Mouse (Mus musculus): Measurements from ENCODE around the gene Hist1h2ac. TPM values are rescaled to one million over a fixed set of nuclear protein-coding genes. Genes with fewer than 3 reads are reported as not detected.

Gene Hist1h2ac
- polyA plus RNA-seq, 1 experiment from 2014 or later: 0.50 TPM

Small RNA genes lying within 50 kb of the gene (microRNA-seq; reads per million reads assigned to microRNA genes)
- not detected for gene Gm44350

Other genes with a start within 250 kb of the Hist1h2ac start
- 0.85 and 1.4 TPM in 2 replicates for gene Btn1a1, start 218.0 kb downstream of the Hist1h2ac start, polyA plus RNA-seq (2015; fragmentation: Nextera tagmentation; extraction: Ambion mirVana)
- 0.31 and 0.41 TPM in 2 replicates for gene Btn2a2, start 195.1 kb downstream of the Hist1h2ac start, polyA plus RNA-seq (2015; fragmentation: Nextera tagmentation; extraction: Ambion mirVana)
- 5.4 and 5.7 TPM in 2 replicates for gene Hist1h4h, start 152.9 kb downstream of the Hist1h2ac start, polyA plus RNA-seq (2015; fragmentation: Nextera tagmentation; extraction: Ambion mirVana)
- 2.2 and 2.6 TPM in 2 replicates for gene Hist1h2af, start 150.0 kb downstream of the Hist1h2ac start, polyA plus RNA-seq (2015; fragmentation: Nextera tagmentation; extraction: Ambion mirVana)
- 1.6 and 3.1 TPM in 2 replicates for gene Hist1h3g, start 148.5 kb downstream of the Hist1h2ac start, polyA plus RNA-seq (2015; fragmentation: Nextera tagmentation; extraction: Ambion mirVana)
- 0.61 and 0.74 TPM in 2 replicates for gene Hist1h2bh, start 140.6 kb downstream of the Hist1h2ac start, polyA plus RNA-seq (2015; fragmentation: Nextera tagmentation; extraction: Ambion mirVana)
- gene Hist1h3f, start 139.9 kb downstream of the Hist1h2ac start, polyA plus RNA-seq (2015; fragmentation: Nextera tagmentation; extraction: Ambion mirVana): 0.16 and 0.25 TPM in 2 replicates
- 0.62 and 0.66 TPM in 2 replicates for gene Hist1h4f, start 132.3 kb downstream of the Hist1h2ac start, polyA plus RNA-seq (2015; fragmentation: Nextera tagmentation; extraction: Ambion mirVana)
- 0.18 and 0.23 TPM in 2 replicates for gene Hist1h1d, start 130.7 kb downstream of the Hist1h2ac start, polyA plus RNA-seq (2015; fragmentation: Nextera tagmentation; extraction: Ambion mirVana)
- 1.7 and 2.4 TPM in 2 replicates for gene Hist1h3e, start 121.6 kb downstream of the Hist1h2ac start, polyA plus RNA-seq (2015; fragmentation: Nextera tagmentation; extraction: Ambion mirVana)
- gene Hist1h2ae, start 112.7 kb downstream of the Hist1h2ac start, polyA plus RNA-seq (2015; fragmentation: Nextera tagmentation; extraction: Ambion mirVana): 33.7 and 35.5 TPM in 2 replicates
- gene Hist1h2bg, start 112.6 kb downstream of the Hist1h2ac start, polyA plus RNA-seq (2015; fragmentation: Nextera tagmentation; extraction: Ambion mirVana): 4.3 and 4.6 TPM in 2 replicates
- 0.97 and 1.5 TPM in 2 replicates for gene Hist1h2bf, start 109.8 kb downstream of the Hist1h2ac start, polyA plus RNA-seq (2015; fragmentation: Nextera tagmentation; extraction: Ambion mirVana)
- gene Hist1h2ad, start 109.6 kb downstream of the Hist1h2ac start, polyA plus RNA-seq (2015; fragmentation: Nextera tagmentation; extraction: Ambion mirVana): 1.2 and 1.6 TPM in 2 replicates
- 2.0 and 2.2 TPM in 2 replicates for gene Hist1h3d, start 108.2 kb downstream of the Hist1h2ac start, polyA plus RNA-seq (2015; fragmentation: Nextera tagmentation; extraction: Ambion mirVana)
- 48.2 and 53.2 TPM in 2 replicates for gene Hist1h4d, start 102.3 kb downstream of the Hist1h2ac start, polyA plus RNA-seq (2015; fragmentation: Nextera tagmentation; extraction: Ambion mirVana)
- gene Hist1h2be, start 62.8 kb downstream of the Hist1h2ac start, polyA plus RNA-seq (2015; fragmentation: Nextera tagmentation; extraction: Ambion mirVana): 1.7 and 1.9 TPM in 2 replicates
- gene Hist1h1e, start 61.4 kb downstream of the Hist1h2ac start, polyA plus RNA-seq (2015; fragmentation: Nextera tagmentation; extraction: Ambion mirVana): 9.6 and 10.8 TPM in 2 replicates
- gene Hist1h2bc, start 251 bp upstream of the Hist1h2ac start, polyA plus RNA-seq (2015; fragmentation: Nextera tagmentation; extraction: Ambion mirVana): 51.8 and 52.1 TPM in 2 replicates
- gene Hist1h1t, start 11.9 kb upstream of the Hist1h2ac start, polyA plus RNA-seq (2015; fragmentation: Nextera tagmentation; extraction: Ambion mirVana): 0.14 TPM in 1 of 2 replicates, not detected in the other
- gene Hist1h4c, start 14.5 kb upstream of the Hist1h2ac start, polyA plus RNA-seq (2015; fragmentation: Nextera tagmentation; extraction: Ambion mirVana): 2.4 and 2.7 TPM in 2 replicates
- gene Hfe, start 26.9 kb upstream of the Hist1h2ac start, polyA plus RNA-seq (2015; fragmentation: Nextera tagmentation; extraction: Ambion mirVana): 10.3 and 13.6 TPM in 2 replicates
- gene Hist1h1c, start 54.9 kb upstream of the Hist1h2ac start, polyA plus RNA-seq (2015; fragmentation: Nextera tagmentation; extraction: Ambion mirVana): 38.8 and 41.2 TPM in 2 replicates
- gene Hist1h3c, start 61.7 kb upstream of the Hist1h2ac start, polyA plus RNA-seq (2015; fragmentation: Nextera tagmentation; extraction: Ambion mirVana): 2.0 and 4.1 TPM in 2 replicates
- gene Hist1h2bb, start 62.8 kb upstream of the Hist1h2ac start, polyA plus RNA-seq (2015; fragmentation: Nextera tagmentation; extraction: Ambion mirVana): 1.2 and 1.9 TPM in 2 replicates
- 15.3 and 20.4 TPM in 2 replicates for gene Hist1h2ab, start 67.2 kb upstream of the Hist1h2ac start, polyA plus RNA-seq (2015; fragmentation: Nextera tagmentation; extraction: Ambion mirVana)
- 3.1 and 4.7 TPM in 2 replicates for gene Hist1h3b, start 68.3 kb upstream of the Hist1h2ac start, polyA plus RNA-seq (2015; fragmentation: Nextera tagmentation; extraction: Ambion mirVana)
- gene Hist1h4b, start 73.1 kb upstream of the Hist1h2ac start, polyA plus RNA-seq (2015; fragmentation: Nextera tagmentation; extraction: Ambion mirVana): 1.2 and 1.7 TPM in 2 replicates
- gene Hist1h4a, start 77.3 kb upstream of the Hist1h2ac start, polyA plus RNA-seq (2015; fragmentation: Nextera tagmentation; extraction: Ambion mirVana): not detected in 2 replicates
- gene Hist1h3a, start 78.4 kb upstream of the Hist1h2ac start, polyA plus RNA-seq (2015; fragmentation: Nextera tagmentation; extraction: Ambion mirVana): 1.5 and 2.4 TPM in 2 replicates
- 0.76 and 0.98 TPM in 2 replicates for gene Hist1h1a, start 79.7 kb upstream of the Hist1h2ac start, polyA plus RNA-seq (2015; fragmentation: Nextera tagmentation; extraction: Ambion mirVana)
- gene Trim38, start 86.0 kb upstream of the Hist1h2ac start, polyA plus RNA-seq (2015; fragmentation: Nextera tagmentation; extraction: Ambion mirVana): not detected in 2 replicates
- not detected in 2 replicates for gene Slc17a2, start 123.0 kb upstream of the Hist1h2ac start, polyA plus RNA-seq (2015; fragmentation: Nextera tagmentation; extraction: Ambion mirVana)
- 0.03 TPM in 1 of 2 replicates, not detected in the other for gene Slc17a3, start 155.5 kb upstream of the Hist1h2ac start, polyA plus RNA-seq (2015; fragmentation: Nextera tagmentation; extraction: Ambion mirVana)
- gene Slc17a1, start 183.8 kb upstream of the Hist1h2ac start, polyA plus RNA-seq (2015; fragmentation: Nextera tagmentation; extraction: Ambion mirVana): not detected in 2 replicates
- not detected in 2 replicates for gene Slc17a4, start 231.1 kb upstream of the Hist1h2ac start, polyA plus RNA-seq (2015; fragmentation: Nextera tagmentation; extraction: Ambion mirVana)